Mouse (Mus musculus) embryonic facial prominence, embryonic 10.5 days (tissue): ENCODE measurements around the gene Calhm5. TPM values are rescaled to one million over a fixed set of nuclear protein-coding genes. Genes with fewer than 3 reads are reported as not detected.

ENCODE experiments used
- DNase-seq: peaks from one replicate; pipeline ENCODE4 v3.0.0-alpha.2; 2017; ENCODE audit warnings: low spot score
- H3K27ac ChIP-seq: fragments of 300-500 bp; sonication (generic); replicated peaks from 2 replicates; pipeline ENCODE4 v1.5.1; 2016; ENCODE audit warnings: mild to moderate bottlenecking
- H3K27me3 ChIP-seq: fragments of 300-500 bp; sonication (generic); replicated peaks from 2 replicates; pipeline ENCODE4 v1.6.1; 2016; ENCODE audit warnings: low read depth, mild to moderate bottlenecking; ENCODE audit not compliant: poor library complexity, severe bottlenecking
- H3K36me3 ChIP-seq: fragments of 300-500 bp; sonication (generic); replicated peaks from 2 replicates; pipeline ENCODE4 v1.6.1; 2016; ENCODE audit warnings: mild to moderate bottlenecking, moderate library complexity
- H3K4me1 ChIP-seq: fragments of 300-500 bp; sonication (generic); 2 replicates; pipeline ENCODE4 v1.6.1; 2016
- H3K4me3 ChIP-seq: fragments of 300-500 bp; sonication (generic); 2 replicates; pipeline ENCODE4 v1.5.1; 2016; ENCODE audit warnings: mild to moderate bottlenecking, moderate library complexity
- H3K9me3 ChIP-seq: fragments of 300-500 bp; sonication (generic); 2 replicates; pipeline ENCODE4 v1.6.1; 2016; ENCODE audit warnings: mild to moderate bottlenecking
- WGBS: fragments of 180-500 bp; shearing (Covaris S2); methylation state at CpG from one replicate; pipeline ENCODE4 v1.1.7; 2016; 5-methylcytosine and 5-hydroxymethylcytosine counted together
- polyA plus RNA-seq: library from polyadenylated mRNA; unstranded; fragments of >200 nt; fragmentation: Nextera tagmentation; extraction: Ambion mirVana; gene quantifications from 2 replicates; pipeline ENCODE4 v1.2.1, GENCODE M21; 2016

Calhm5 gene
- polyA plus RNA-seq, 1 experiment from 2014 or later = 0.12 TPM

GRCm38 (mm10) chr10:34053987-34054386 is 42.3 kb downstream of the Calhm5 start:
- no peak overlapping the region for H3K4me3 ChIP-seq
- WGBS = 90% methylated on average over 2 of the region's 2 CpGs

GRCm38 (mm10) chr10:34044210-34044609 is 52.1 kb downstream of the Calhm5 start, which contains the start of gene Calhm4:
Calhm4 (minus strand) TSS chr10:34044310.
- Histone ChIP-seq H3K27ac (no peak within 1 kb of the TSS), H3K27me3 (no peaks in the 10 kb centered on the region), H3K4me1 (no peaks in the 10 kb centered on the region), H3K9me3 (no peaks in the 10 kb centered on the region), H3K36me3 (no peaks in the 10 kb centered on the region), H3K4me3 (no peak within 1 kb of the TSS)
- no peak for DNase-seq
- 84% methylated on average over 5 of the region's 5 CpGs for whole genome bisulfite sequencing

More at GRCm38 (mm10) chr10:34053987-34054386, 42.3 kb downstream of the Calhm5 start:
- Histone ChIP-seq H3K27me3 (no peaks in the 10 kb centered on the region), H3K9me3 (no peaks in the 10 kb centered on the region), H3K36me3 (no peaks in the 10 kb centered on the region), H3K27ac (no peak overlapping the region), H3K4me1 (no peaks in the 10 kb centered on the region)
- no peak for DNase-seq

Other genes with a start within 250 kb of the Calhm5 start
- not detected in 2 replicates for gene Sult3a1, start 238.8 kb downstream of the Calhm5 start, polyA plus RNA-seq
- 0.04 and 0.07 TPM in 2 replicates for gene Rsph4a, start 191.4 kb downstream of the Calhm5 start, polyA plus RNA-seq
- 22.8 and 23.0 TPM in 2 replicates for gene Zup1, start 145.2 kb downstream of the Calhm5 start, polyA plus RNA-seq
- gene Rwdd1, start 76.9 kb downstream of the Calhm5 start, polyA plus RNA-seq = 149 and 153 TPM in 2 replicates
- gene Trappc3l, start 58.9 kb downstream of the Calhm5 start, polyA plus RNA-seq = not detected in 2 replicates
- not detected in 2 replicates for gene Calhm4, start 52.2 kb downstream of the Calhm5 start, polyA plus RNA-seq
- 0.62 and 0.68 TPM in 2 replicates for gene Calhm6, start 31.5 kb upstream of the Calhm5 start, polyA plus RNA-seq
- gene Dse, start 111.2 kb upstream of the Calhm5 start, polyA plus RNA-seq = 29.1 and 33.6 TPM in 2 replicates
- gene Tspyl1, start 185.7 kb upstream of the Calhm5 start, polyA plus RNA-seq = 67.9 and 70.5 TPM in 2 replicates
- gene Tspyl4, start 200.9 kb upstream of the Calhm5 start, polyA plus RNA-seq = 37.3 and 37.9 TPM in 2 replicates